Mouse (Mus musculus): ENCODE data around the gene Usp4. TPM values are rescaled to one million over a fixed set of nuclear protein-coding genes. Genes with fewer than 3 reads are reported as not detected.

The Usp4 gene
- total and polyA plus RNA-seq, 3 experiments: 52.1 to 93.5 (median 72.8) TPM

DNA sequence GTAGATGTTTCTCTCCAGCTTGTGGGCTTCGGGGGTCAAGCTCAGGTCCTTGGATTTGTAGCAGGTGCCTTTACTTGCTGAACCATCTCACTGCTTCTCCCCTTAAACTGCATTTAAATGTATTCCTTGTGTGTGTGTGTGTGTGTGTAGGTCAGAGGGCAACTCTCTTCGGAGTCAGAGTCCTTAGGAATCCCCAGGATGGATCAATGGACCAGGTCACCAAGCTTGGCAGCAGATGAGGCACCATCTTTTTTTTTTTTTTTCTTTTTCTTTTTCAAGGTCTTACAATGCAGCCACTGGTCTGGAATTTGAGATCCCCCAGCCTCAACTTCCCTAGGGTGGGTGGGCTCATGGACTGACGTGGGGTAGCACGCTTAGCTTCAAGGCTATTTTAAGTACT, 3.2 kb upstream of the Usp4 start:
- no peak for DNase-seq (ENCODE audit: extremely low read depth)
- H3K36me3 ChIP-seq (replicated peaks in 1 of 2; ENCODE audit: control insufficient read depth in 1 of 2, insufficient read depth in 1 of 2, low read length in 1 of 2): peaks cover 0 to 20% of the 10 kb centered on the region in 2 experiments
- in situ Hi-C loops (cut with MboI; ENCODE audit: low pct_ligation_motif_present, low pct_unique_long_range_greater_than_20kb, low sequenced_read_pairs) (no loop called here), dilution Hi-C loops (cut with MboI; ENCODE audit: extremely low pct_ligation_motif_present, extremely low pct_unique_long_range_greater_than_20kb, low sequenced_read_pairs) (no loop called here)
- H3K4me1 ChIP-seq (ENCODE audit: control insufficient read depth in 1 of 2, insufficient read depth in 2 of 2): peaks cover 14 to 47% of the 10 kb centered on the region in 2 experiments
- H3K4me3 ChIP-seq (replicated peaks in 1 of 3; ENCODE audit: low read depth in 2 of 3, low read length in 2 of 3, poor library complexity in 1 of 3): no peak overlapping the region
- H3K4me2 ChIP-seq (ENCODE audit: insufficient read depth, low read depth, poor library complexity, severe bottlenecking): no peak overlapping the region
- TF ChIP-seq TBP (conservative IDR thresholded peaks at IDR 0.05; ENCODE audit: low read depth, low read length): no peak
- TF ChIP-seq ELF1 (IDR thresholded peaks at IDR 0.05; ENCODE audit: low read depth, low read length): no peak
- no peak for TF ChIP-seq NRF1 (IDR thresholded peaks at IDR 0.05; ENCODE audit: low read depth, low read length)
- TF ChIP-seq EP300 (IDR thresholded peaks at IDR 0.05; ENCODE audit: low read length): no peak
- TF ChIP-seq ZC3H11A (IDR thresholded peaks at IDR 0.05; ENCODE audit: low read depth, low read length): no peak
- no peak for TF ChIP-seq ETS1 (conservative IDR thresholded peaks at IDR 0.05; ENCODE audit: low read depth, low read length)
- TF ChIP-seq E2F4 (IDR thresholded peaks at IDR 0.05; ENCODE audit: insufficient replicate concordance, low read depth, low read length): no peak
- no peak for TF ChIP-seq USF1 (IDR thresholded peaks at IDR 0.05; ENCODE audit: low read depth, low read length)
- no peak for TF ChIP-seq NELFE (IDR thresholded peaks at IDR 0.05; ENCODE audit: low read depth, low read length)
- TF ChIP-seq MEF2A (IDR thresholded peaks at IDR 0.05; ENCODE audit: borderline replicate concordance, low read depth, low read length): no peak
- TF ChIP-seq KAT2A (IDR thresholded peaks at IDR 0.05; ENCODE audit: insufficient replicate concordance, low read length): no peak
- no peak for TF ChIP-seq RCOR1 (conservative IDR thresholded peaks at IDR 0.05; ENCODE audit: low read depth, low read length)
- TF ChIP-seq POLR2A (IDR thresholded peaks at IDR 0.05; ENCODE audit: low read depth, low read length): no peak
- TF ChIP-seq UBTF (IDR thresholded peaks at IDR 0.05; ENCODE audit: low read depth, low read length): no peak
- no peak for TF ChIP-seq MAX (IDR thresholded peaks at IDR 0.05; ENCODE audit: low read length)
- TF ChIP-seq RAD21 (IDR thresholded peaks at IDR 0.05; ENCODE audit: low read depth, low read length): no peak
- TF ChIP-seq HCFC1 (IDR thresholded peaks at IDR 0.05; ENCODE audit: low read depth, low read length): no peak
- no peaks in the 10 kb centered on the region for H3K9me3 ChIP-seq (replicated peaks; ENCODE audit: low read length)
- H3K79me2 ChIP-seq (replicated peaks; ENCODE audit: control insufficient read depth, extremely low read depth, insufficient read depth, poor library complexity, severe bottlenecking): peaks cover 20% of the 10 kb centered on the region
- no peaks in the 10 kb centered on the region for H3K27me3 ChIP-seq (replicated peaks)
- H3K9ac ChIP-seq (ENCODE audit: insufficient read depth, low read depth): no peak overlapping the region
- H3K27ac ChIP-seq (ENCODE audit: insufficient read depth, low read depth): no peak overlapping the region

DNA sequence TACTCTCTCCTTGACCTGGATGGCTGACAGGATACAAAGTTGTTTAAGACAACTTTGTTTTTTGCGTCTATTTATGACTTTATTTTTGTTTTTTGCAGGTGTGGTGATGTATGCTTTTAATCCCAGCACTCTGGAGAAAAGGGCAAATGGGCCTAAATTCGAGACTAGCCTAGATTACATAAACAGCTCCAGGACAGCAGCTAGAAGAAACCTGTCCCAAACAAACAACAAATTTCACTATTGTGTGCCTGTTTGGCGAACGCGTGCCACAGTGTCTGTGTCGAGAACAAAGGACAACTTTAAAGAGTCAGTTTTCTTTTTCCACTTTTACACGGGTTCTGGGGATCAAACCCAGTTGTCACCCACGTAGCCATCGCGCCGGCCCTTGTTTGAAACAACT, 629 bp upstream of the Usp4 start:
- H3K4me1 ChIP-seq (ENCODE audit: control insufficient read depth in 1 of 2, insufficient read depth in 2 of 2): peaks cover 3 to 31% of the 10 kb centered on the region in 2 experiments; a peak in 3 of 4 replicates

More for the DNA sequence above, 629 bp upstream of the Usp4 start:
- dilution Hi-C loops (cut with MboI; ENCODE audit: extremely low pct_ligation_motif_present, extremely low pct_unique_long_range_greater_than_20kb, low sequenced_read_pairs) (no loop called here), in situ Hi-C loops (cut with MboI; ENCODE audit: low pct_ligation_motif_present, low pct_unique_long_range_greater_than_20kb, low sequenced_read_pairs) (no loop called here)
- peak overlapping the region; percentile 61; the same call in 1 of the 2 replicates for H3K27ac ChIP-seq (ENCODE audit: insufficient read depth, low read depth)
- H3K4me3 ChIP-seq (replicated peaks in 1 of 3; ENCODE audit: low read depth in 2 of 3, low read length in 2 of 3, poor library complexity in 1 of 3): peak overlapping the region; percentile 53 to 97 (median 81)
- no peak for DNase-seq (ENCODE audit: extremely low read depth)
- H3K9me3 ChIP-seq (replicated peaks; ENCODE audit: low read length): peaks cover 7% of the 10 kb centered on the region
- H3K27me3 ChIP-seq (replicated peaks): no peaks in the 10 kb centered on the region
- no peak for TF ChIP-seq GABPA (IDR thresholded peaks at IDR 0.05; ENCODE audit: insufficient replicate concordance, low read depth, low read length)
- no peak for TF ChIP-seq MXI1 (IDR thresholded peaks at IDR 0.05; ENCODE audit: low read depth, low read length)
- TF ChIP-seq BHLHE40 (IDR thresholded peaks at IDR 0.05; ENCODE audit: low read depth, low read length): peak; percentile 39; the same call in 1 of the 2 replicates
- no peak for TF ChIP-seq PAX5 (IDR thresholded peaks at IDR 0.05; ENCODE audit: low read length)
- TF ChIP-seq MAX (IDR thresholded peaks at IDR 0.05; ENCODE audit: low read length): peak; percentile 47; the same call in 1 of the 2 replicates
- no peak for TF ChIP-seq ELF1 (IDR thresholded peaks at IDR 0.05; ENCODE audit: low read depth, low read length)
- H3K9ac ChIP-seq (ENCODE audit: insufficient read depth, low read depth): peak overlapping the region; percentile 70
- peaks cover 24% of the 10 kb centered on the region for H3K79me2 ChIP-seq (replicated peaks; ENCODE audit: control insufficient read depth, extremely low read depth, insufficient read depth, poor library complexity, severe bottlenecking)
- H3K36me3 ChIP-seq (replicated peaks in 1 of 2; ENCODE audit: control insufficient read depth in 1 of 2, insufficient read depth in 1 of 2, low read length in 1 of 2): peaks cover 12 to 30% of the 10 kb centered on the region in 2 experiments
- peak overlapping the region; percentile 79 for H3K4me2 ChIP-seq (ENCODE audit: insufficient read depth, low read depth, poor library complexity, severe bottlenecking)

Data from CH12.LX (cell line).